Mouse (Mus musculus): Measurements from ENCODE around the gene Txlna.

The Txlna gene

GRCm38 (mm10) chr4:129586943-129587342 lies 53.9 kb downstream of the Txlna start:
- DNase-seq, result no peak

GRCm38 (mm10) chr4:129585773-129586172 lies 55.1 kb downstream of the Txlna start:
- DNase-seq, result no peak

- peak; percentile 93 for DNase-seq
Observed at GRCm38 (mm10) chr4:129584884-129585608, 55.8 kb downstream of the Txlna start.

- DNase-seq, result no peak
Observed at GRCm38 (mm10) chr4:129584370-129584769, 56.5 kb downstream of the Txlna start.

GRCm38 (mm10) chr4:129582251-129582650 lies 58.6 kb downstream of the Txlna start:
- DNase-seq, result no peak

- DNase-seq, result peak; percentile 72
Observed at GRCm38 (mm10) chr4:129580347-129580746, 60.5 kb downstream of the Txlna start.

- DNase-seq, result no peak
Observed at GRCm38 (mm10) chr4:129578466-129578865, 62.4 kb downstream of the Txlna start, which contains the start of gene Fam167b. TSS of gene Fam167b (minus strand) at chr4:129578549.

GRCm38 (mm10) chr4:129577688-129578087 lies 63.2 kb downstream of the Txlna start:
- no peak for DNase-seq

- peak; percentile 87 for DNase-seq
Observed at GRCm38 (mm10) chr4:129576863-129577491, 63.9 kb downstream of the Txlna start.

All from thymus, postnatal 25 days (tissue).